Mouse (Mus musculus): ENCODE results near the gene Fam193a. TPM values are rescaled to one million over a fixed set of nuclear protein-coding genes. Genes with fewer than 3 reads are reported as not detected.
A peak's percentile ranks its signal among the peaks of the same experiment; 100 is the strongest.

Fam193a gene
- total RNA-seq, 1 experiment = 19.0 TPM

GRCm38 (mm10) chr5:34438659-34439058, 68.9 kb downstream of the Fam193a start:
- Histone ChIP-seq H3K36me3 (ENCODE audit: control insufficient read depth, insufficient read depth, low read length, poor library complexity, severe bottlenecking) (peaks cover 13% of the 10 kb centered on the region), H3K9me3 (ENCODE audit: control insufficient read depth, insufficient read depth, low read depth, low read length) (no peaks in the 10 kb centered on the region), H3K4me3 (ENCODE audit: insufficient read depth in 1 of 2, low read depth in 1 of 2, low read length in 2 of 2, poor library complexity in 1 of 2, severe bottlenecking in 1 of 2) (no peak overlapping the region), H3K9ac (ENCODE audit: insufficient read depth, low read depth, low read length, poor library complexity, severe bottlenecking) (no peak overlapping the region), H3K4me1 (ENCODE audit: control insufficient read depth in 2 of 2, insufficient read depth in 2 of 2, low read length in 2 of 2, poor library complexity in 1 of 2) (peaks cover 5 to 15% of the 10 kb centered on the region in 2 experiments; a peak in 3 of 4 replicates), H3K27ac (ENCODE audit: insufficient read depth, low read depth, low read length, poor library complexity, severe bottlenecking) (no peak overlapping the region)
- no peak for DNase-seq (ENCODE audit: low read depth, low spot score)
- in situ Hi-C loops (cut with MboI; ENCODE audit: low sequenced_read_pairs in 2 of 2, unreplicated experiment in 2 of 2) = no loop called here
- no peak for TF ChIP-seq HCFC1 (IDR thresholded peaks at IDR 0.05; ENCODE audit: borderline replicate concordance, insufficient read depth, low read length)

- TF ChIP-seq HCFC1 (IDR thresholded peaks at IDR 0.05; ENCODE audit: borderline replicate concordance, insufficient read depth, low read length) (no peak), ZC3H11A (IDR thresholded peaks at IDR 0.05; ENCODE audit: borderline replicate concordance, low read depth, low read length) (no peak), ZNF384 (IDR thresholded peaks at IDR 0.05; ENCODE audit: low read depth, low read length) (no peak), MAFK (IDR thresholded peaks at IDR 0.05; ENCODE audit: insufficient read depth, low read depth, low read length) (no peak), CHD2 (IDR thresholded peaks at IDR 0.05; ENCODE audit: low read depth, low read length) (no peak)
- peak overlapping the region; percentile 71 for H3K27ac ChIP-seq (ENCODE audit: insufficient read depth, low read depth, low read length, poor library complexity, severe bottlenecking)
- no peak overlapping the region for H3K9ac ChIP-seq (ENCODE audit: insufficient read depth, low read depth, low read length, poor library complexity, severe bottlenecking)
- no peaks in the 10 kb centered on the region for H3K9me3 ChIP-seq (ENCODE audit: control insufficient read depth, insufficient read depth, low read depth, low read length)
- H3K36me3 ChIP-seq (ENCODE audit: control insufficient read depth, insufficient read depth, low read length, poor library complexity, severe bottlenecking) = peaks cover 15% of the 10 kb centered on the region
- peaks cover 5 to 15% of the 10 kb centered on the region in 2 experiments; a peak in 3 of 4 replicates for H3K4me1 ChIP-seq (ENCODE audit: control insufficient read depth in 2 of 2, insufficient read depth in 2 of 2, low read length in 2 of 2, poor library complexity in 1 of 2)
- in situ Hi-C loops (cut with MboI; ENCODE audit: low sequenced_read_pairs in 2 of 2, unreplicated experiment in 2 of 2) = no loop called here
- no peak overlapping the region for H3K4me3 ChIP-seq (ENCODE audit: insufficient read depth in 1 of 2, low read depth in 1 of 2, low read length in 2 of 2, poor library complexity in 1 of 2, severe bottlenecking in 1 of 2)
- peak; percentile 59 for DNase-seq (ENCODE audit: low read depth, low spot score)
Observed at GRCm38 (mm10) chr5:34439768-34440167, 70.0 kb downstream of the Fam193a start.

- H3K4me1 ChIP-seq (ENCODE audit: control insufficient read depth in 2 of 2, insufficient read depth in 2 of 2, low read length in 2 of 2, poor library complexity in 1 of 2) = peaks cover 5 to 15% of the 10 kb centered on the region in 2 experiments; a peak in 3 of 4 replicates
- no peak overlapping the region for H3K4me3 ChIP-seq (ENCODE audit: insufficient read depth in 1 of 2, low read depth in 1 of 2, low read length in 2 of 2, poor library complexity in 1 of 2, severe bottlenecking in 1 of 2)
- in situ Hi-C loops (cut with MboI; ENCODE audit: low sequenced_read_pairs in 2 of 2, unreplicated experiment in 2 of 2) = no loop called here
- TF ChIP-seq ZNF384 (IDR thresholded peaks at IDR 0.05; ENCODE audit: low read depth, low read length) (no peak), HCFC1 (IDR thresholded peaks at IDR 0.05; ENCODE audit: borderline replicate concordance, insufficient read depth, low read length) (no peak), ZC3H11A (IDR thresholded peaks at IDR 0.05; ENCODE audit: borderline replicate concordance, low read depth, low read length) (no peak), CHD2 (IDR thresholded peaks at IDR 0.05; ENCODE audit: low read depth, low read length) (no peak), MAFK (IDR thresholded peaks at IDR 0.05; ENCODE audit: insufficient read depth, low read depth, low read length) (no peak)
- no peak for DNase-seq (ENCODE audit: low read depth, low spot score)
- no peak overlapping the region for H3K9ac ChIP-seq (ENCODE audit: insufficient read depth, low read depth, low read length, poor library complexity, severe bottlenecking)
- H3K27ac ChIP-seq (ENCODE audit: insufficient read depth, low read depth, low read length, poor library complexity, severe bottlenecking) = no peak overlapping the region
- no peaks in the 10 kb centered on the region for H3K9me3 ChIP-seq (ENCODE audit: control insufficient read depth, insufficient read depth, low read depth, low read length)
- peaks cover 13% of the 10 kb centered on the region for H3K36me3 ChIP-seq (ENCODE audit: control insufficient read depth, insufficient read depth, low read length, poor library complexity, severe bottlenecking)
Observed at GRCm38 (mm10) chr5:34441797-34442196, 72.1 kb downstream of the Fam193a start.

- peaks cover 10% of the 10 kb centered on the region for H3K36me3 ChIP-seq (ENCODE audit: control insufficient read depth, insufficient read depth, low read length, poor library complexity, severe bottlenecking)
- in situ Hi-C loops (cut with MboI; ENCODE audit: low sequenced_read_pairs in 2 of 2, unreplicated experiment in 2 of 2) = no loop called here
- H3K4me3 ChIP-seq (ENCODE audit: insufficient read depth in 1 of 2, low read depth in 1 of 2, low read length in 2 of 2, poor library complexity in 1 of 2, severe bottlenecking in 1 of 2) = no peak overlapping the region
- peaks cover 0 to 3% of the 10 kb centered on the region in 2 experiments; a peak in 1 of 4 replicates for H3K4me1 ChIP-seq (ENCODE audit: control insufficient read depth in 2 of 2, insufficient read depth in 2 of 2, low read length in 2 of 2, poor library complexity in 1 of 2)
- DNase-seq (ENCODE audit: low read depth, low spot score) = no peak
- no peak overlapping the region for H3K9ac ChIP-seq (ENCODE audit: insufficient read depth, low read depth, low read length, poor library complexity, severe bottlenecking)
- H3K27ac ChIP-seq (ENCODE audit: insufficient read depth, low read depth, low read length, poor library complexity, severe bottlenecking) = 0 out of 2 replicates have a peak overlapping the region, but pooled peaks have one; percentile 3
- no peak for TF ChIP-seq HCFC1 (IDR thresholded peaks at IDR 0.05; ENCODE audit: borderline replicate concordance, insufficient read depth, low read length)
- no peak for TF ChIP-seq ZC3H11A (IDR thresholded peaks at IDR 0.05; ENCODE audit: borderline replicate concordance, low read depth, low read length)
- no peak for TF ChIP-seq ZNF384 (IDR thresholded peaks at IDR 0.05; ENCODE audit: low read depth, low read length)
- TF ChIP-seq CHD2 (IDR thresholded peaks at IDR 0.05; ENCODE audit: low read depth, low read length) = no peak
- no peak for TF ChIP-seq MAFK (IDR thresholded peaks at IDR 0.05; ENCODE audit: insufficient read depth, low read depth, low read length)
- no peaks in the 10 kb centered on the region for H3K9me3 ChIP-seq (ENCODE audit: control insufficient read depth, insufficient read depth, low read depth, low read length)
Observed at GRCm38 (mm10) chr5:34446207-34446606, 76.5 kb downstream of the Fam193a start.

GRCm38 (mm10) chr5:34458994-34459393, 89.3 kb downstream of the Fam193a start:
- no peaks in the 10 kb centered on the region for H3K4me1 ChIP-seq (ENCODE audit: control insufficient read depth in 2 of 2, insufficient read depth in 2 of 2, low read length in 2 of 2, poor library complexity in 1 of 2)
- no peak overlapping the region for H3K4me3 ChIP-seq (ENCODE audit: insufficient read depth in 1 of 2, low read depth in 1 of 2, low read length in 2 of 2, poor library complexity in 1 of 2, severe bottlenecking in 1 of 2)
- TF ChIP-seq ZNF384 (IDR thresholded peaks at IDR 0.05; ENCODE audit: low read depth, low read length) (no peak), CHD2 (IDR thresholded peaks at IDR 0.05; ENCODE audit: low read depth, low read length) (no peak), HCFC1 (IDR thresholded peaks at IDR 0.05; ENCODE audit: borderline replicate concordance, insufficient read depth, low read length) (no peak), MAFK (IDR thresholded peaks at IDR 0.05; ENCODE audit: insufficient read depth, low read depth, low read length) (no peak), ZC3H11A (IDR thresholded peaks at IDR 0.05; ENCODE audit: borderline replicate concordance, low read depth, low read length) (no peak)
- H3K27ac ChIP-seq (ENCODE audit: insufficient read depth, low read depth, low read length, poor library complexity, severe bottlenecking) = no peak overlapping the region
- H3K9me3 ChIP-seq (ENCODE audit: control insufficient read depth, insufficient read depth, low read depth, low read length) = no peaks in the 10 kb centered on the region
- in situ Hi-C loops (cut with MboI; ENCODE audit: low sequenced_read_pairs in 2 of 2, unreplicated experiment in 2 of 2) = no loop called here
- peaks cover 20% of the 10 kb centered on the region for H3K36me3 ChIP-seq (ENCODE audit: control insufficient read depth, insufficient read depth, low read length, poor library complexity, severe bottlenecking)
- H3K9ac ChIP-seq (ENCODE audit: insufficient read depth, low read depth, low read length, poor library complexity, severe bottlenecking) = no peak overlapping the region
- no peak for DNase-seq (ENCODE audit: low read depth, low spot score)
